Mouse (Mus musculus) hindbrain, embryonic 15.5 days (tissue): ENCODE measurements at regions not wholly inside any gene's neighbourhood (a gene's known extent, or its start where the extent isn't known, plus 50 kb on each side); places are given as distances from the start of the nearest gene placed in this dataset. TPM values are rescaled to one million over a fixed set of nuclear protein-coding genes. Genes with fewer than 3 reads are reported as not detected.

ENCODE experiments used
- microRNA-seq: library from miRNA; unstranded; fragments of <30 nt; microRNA quantifications from one replicate; pipeline ENCODE4, GENCODE M21; 2016

Small RNAs in the stretch of these regions (microRNA-seq; reads per million reads assigned to microRNA genes)
- gene Gm25942, result not detected
